Mouse (Mus musculus): ENCODE data around the gene Cfc1.

- no peak for TF ChIP-seq CTCF (IDR thresholded peaks at IDR 0.05; ENCODE audit: insufficient read depth, low read length)
- TF ChIP-seq POLR2A (IDR thresholded peaks at IDR 0.05; ENCODE audit: borderline replicate concordance, extremely low read depth, low read depth, low read length), result no peak
These were observed 25.4 kb downstream of the Cfc1 start, which contains the start of gene Prss40 for GRCm38 (mm10) chr1:34560843-34561242.

Data from lung, adult 2 months (tissue).